Mouse (Mus musculus): ENCODE data around the gene Cisd3.
"Not testable (repeated sequence)": the region's sequence is repeated elsewhere in the genome, so short reads cannot be mapped to it uniquely, and the experiment has no call there.

Cisd3 gene

DNA sequence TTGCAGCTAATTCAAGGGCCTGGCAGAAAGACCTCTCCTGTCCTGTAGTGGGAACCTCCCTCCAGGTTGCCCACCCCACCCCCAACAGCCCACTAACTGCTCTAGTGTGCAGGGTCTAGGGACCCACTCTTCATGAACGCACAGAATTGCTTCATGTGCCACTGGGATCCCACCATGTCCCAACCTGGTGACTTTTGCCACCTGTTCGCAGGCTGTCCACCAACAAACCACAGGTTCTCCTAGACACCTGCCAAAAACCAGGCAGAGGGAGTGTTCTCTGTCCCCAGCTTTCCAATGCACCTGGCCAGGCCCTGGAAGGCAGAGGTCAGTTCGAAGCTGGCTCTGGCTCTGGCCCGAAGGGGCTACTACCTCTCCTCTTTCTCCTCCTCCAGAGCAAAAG, 8.8 kb downstream of the Cisd3 start:
- DNase-seq = no peak

DNA sequence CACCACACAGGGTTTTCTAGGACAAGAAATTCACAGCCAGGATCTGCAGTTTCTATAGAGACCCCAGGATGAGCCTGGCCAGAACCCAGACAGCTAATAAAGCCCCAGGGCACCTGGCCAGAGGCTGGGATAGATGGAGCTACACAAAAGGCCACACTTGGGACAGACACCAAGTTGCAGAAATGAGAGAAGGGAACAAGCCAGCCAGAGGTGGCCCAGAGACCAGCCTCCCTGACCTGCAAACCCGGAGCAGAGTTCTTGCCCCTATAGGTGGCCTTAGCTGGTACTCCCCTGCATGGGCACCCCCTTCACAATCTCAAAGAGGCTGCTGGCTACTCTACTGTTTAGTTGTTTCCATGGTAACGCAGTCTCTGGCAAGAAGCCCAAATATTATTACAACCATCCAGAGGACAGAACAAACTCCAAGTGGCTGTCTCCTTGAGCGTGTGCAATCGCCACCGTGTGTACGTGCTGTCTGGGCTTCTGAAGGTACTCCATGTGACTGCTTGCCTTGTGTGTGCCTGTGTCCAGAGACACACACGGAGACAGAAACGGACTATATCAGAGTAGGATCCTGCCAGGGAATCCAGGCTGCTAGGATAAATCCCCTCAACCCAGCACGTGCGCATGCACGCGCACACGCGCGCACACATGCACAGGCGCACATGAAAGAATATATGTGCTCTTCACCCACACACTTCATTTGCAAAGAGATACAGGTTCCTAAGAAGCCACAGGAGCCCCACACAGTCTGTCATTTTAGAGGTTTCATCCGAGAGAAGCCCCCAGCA, 9.5 kb downstream of the Cisd3 start:
- DNase-seq = no peak

DNA sequence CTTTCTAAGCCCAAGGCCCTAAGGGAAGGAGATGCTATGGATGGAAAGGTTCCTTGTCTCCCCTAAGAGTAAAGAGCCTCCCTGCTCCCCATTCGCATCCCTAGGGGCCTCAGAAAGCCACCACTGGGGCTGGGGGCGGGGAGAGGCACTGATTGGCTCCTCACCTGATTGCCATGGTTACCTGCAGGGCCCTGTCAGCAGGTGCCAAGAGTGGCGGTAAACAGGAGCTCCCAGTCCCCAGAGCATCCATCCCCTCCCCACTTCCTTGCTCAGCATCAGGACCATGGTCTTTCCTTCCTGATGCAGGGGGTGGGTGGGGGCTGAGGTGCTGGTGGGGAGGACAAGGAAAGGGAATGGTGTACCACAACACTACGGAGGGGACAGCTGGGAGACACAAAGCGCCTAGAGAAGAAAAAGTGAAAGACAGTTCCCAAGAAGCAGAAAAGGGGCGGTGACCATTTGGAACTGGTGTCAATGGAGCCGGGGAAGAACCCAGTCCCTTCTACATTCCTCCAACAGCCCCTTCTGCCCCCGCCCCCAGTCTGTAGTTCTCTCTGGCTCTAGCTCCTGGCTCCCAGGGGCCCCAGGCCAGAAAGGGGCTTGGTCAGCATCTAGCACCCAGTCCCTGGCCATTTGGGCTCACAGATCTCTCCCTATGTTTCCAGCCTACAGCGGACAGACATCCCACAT, 10.2 kb downstream of the Cisd3 start:
- no peak for DNase-seq

DNA sequence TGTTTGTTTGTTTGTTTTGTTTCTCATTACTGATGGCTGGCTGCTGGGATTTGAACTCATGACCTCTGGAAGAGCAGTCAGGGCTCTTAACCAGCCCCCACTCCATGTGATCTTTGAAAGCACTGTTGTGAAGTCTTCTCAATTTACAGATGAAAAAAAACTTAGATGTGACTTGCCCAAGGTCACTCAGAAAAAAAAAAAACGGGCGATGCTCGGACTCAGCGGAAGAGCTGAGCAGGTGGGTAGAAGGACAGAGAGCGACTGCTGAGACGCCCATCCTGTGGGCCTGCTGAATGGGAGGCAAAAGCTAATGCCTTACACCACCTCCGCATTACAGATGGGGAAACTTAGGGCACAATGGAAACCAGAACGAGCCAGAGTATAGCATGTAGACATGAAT, 11.0 kb downstream of the Cisd3 start:
- DNase-seq = no peak

DNA sequence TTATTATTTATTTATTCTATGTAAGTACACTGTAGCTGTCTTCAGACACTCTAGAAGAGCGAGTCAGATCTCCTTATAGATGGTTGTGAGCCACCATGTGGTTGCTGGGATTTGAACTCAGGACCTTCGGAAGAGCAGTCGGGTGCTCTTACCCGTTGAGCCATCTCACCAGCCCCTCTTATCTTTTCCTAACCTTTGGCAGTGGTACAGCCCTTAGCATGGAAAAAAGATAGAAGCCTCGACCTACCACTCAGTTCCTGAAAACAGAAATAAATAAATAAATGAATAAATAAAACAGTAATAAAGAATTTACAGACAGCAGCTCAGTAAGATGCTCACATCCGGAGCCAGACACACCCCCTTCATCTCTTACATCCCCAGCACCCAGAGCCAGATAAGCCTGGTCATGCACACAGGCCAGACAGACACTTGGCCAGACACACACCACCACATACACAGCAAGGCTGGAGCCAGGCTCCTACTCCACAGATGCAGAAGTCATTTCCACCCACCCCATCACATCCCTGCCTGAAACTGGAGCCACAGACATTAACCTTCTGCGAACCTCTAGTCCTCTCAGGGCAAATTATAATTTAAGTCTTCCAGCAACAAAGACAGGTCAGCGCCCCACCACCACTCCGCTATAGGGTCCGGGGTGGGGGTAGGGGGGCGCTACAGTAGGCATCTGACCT, 11.7 kb downstream of the Cisd3 start:
- no peak for DNase-seq

DNA sequence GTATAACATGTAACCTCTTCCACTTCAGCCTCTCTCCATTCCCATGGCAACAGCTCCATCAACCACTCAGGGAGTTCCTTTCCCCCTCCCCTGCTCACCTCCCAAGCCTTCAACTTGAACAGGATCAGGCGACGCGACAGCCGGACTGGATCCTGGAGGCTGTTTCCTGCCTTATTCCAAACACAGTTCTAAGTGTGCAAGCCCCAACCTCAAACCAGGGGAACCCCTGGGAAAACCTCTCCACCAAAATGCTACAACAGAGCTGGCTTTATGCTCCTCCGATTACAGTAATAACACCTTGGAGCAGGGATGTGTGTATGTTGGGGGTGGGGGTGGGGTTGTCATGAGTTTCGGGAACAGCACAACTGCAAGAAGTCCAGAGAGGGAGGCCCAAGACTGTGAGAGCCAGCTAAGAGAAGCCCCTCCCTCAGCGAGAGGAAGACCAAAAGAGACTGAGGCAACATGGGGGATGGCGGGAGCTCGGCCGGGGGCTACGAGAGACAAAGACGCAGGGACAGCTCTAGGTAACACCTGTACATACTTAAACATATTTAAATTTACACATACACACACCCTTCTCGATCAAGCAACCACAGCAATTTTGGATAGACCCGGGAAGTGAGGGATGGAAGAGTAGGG, 12.4 kb downstream of the Cisd3 start:
- no peak for DNase-seq

DNA sequence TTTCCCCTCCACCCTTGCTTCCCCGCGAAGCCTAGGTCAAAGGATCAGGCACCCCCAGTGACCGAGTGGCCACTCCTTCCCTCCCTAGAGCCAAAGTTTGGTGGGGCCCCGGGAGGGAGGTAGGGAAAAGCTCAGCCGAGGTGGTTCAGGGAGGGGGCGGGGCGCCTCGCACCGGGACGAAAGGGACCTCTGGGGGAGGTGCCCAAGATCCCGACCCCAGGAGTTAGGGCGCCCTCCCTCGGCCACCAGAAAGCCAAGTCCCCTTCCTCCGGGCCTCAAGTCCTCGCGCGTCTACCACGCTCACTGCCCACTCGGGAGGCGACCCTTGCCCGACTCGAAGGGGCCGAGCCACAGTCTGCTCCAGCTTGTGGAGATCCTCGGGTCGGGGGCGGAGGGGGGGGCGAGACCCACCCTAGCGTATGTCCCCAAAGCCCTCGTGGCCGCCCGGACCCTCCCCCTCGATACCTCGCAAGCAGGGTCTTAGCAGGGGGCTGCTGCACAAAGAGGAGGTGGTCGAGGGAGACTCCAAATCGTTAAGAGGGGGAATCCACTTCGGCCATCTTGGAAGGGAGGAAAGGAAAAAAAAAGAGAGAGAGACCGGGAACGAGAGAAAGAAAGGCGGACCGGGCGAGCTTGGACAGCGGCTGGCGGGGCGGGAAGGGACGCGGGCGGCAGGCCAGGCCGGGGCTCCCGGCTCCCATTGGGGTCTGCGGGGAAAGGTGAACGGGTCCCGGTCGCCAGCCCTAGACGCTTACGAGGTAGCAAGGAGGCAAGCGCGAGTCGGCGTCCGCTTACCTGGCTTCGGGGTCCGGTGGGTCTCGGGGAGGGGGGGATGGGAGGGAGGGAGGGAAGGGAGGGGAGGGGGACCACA, 13.3 kb downstream of the Cisd3 start:
- peak; percentile 34 for DNase-seq

DNA sequence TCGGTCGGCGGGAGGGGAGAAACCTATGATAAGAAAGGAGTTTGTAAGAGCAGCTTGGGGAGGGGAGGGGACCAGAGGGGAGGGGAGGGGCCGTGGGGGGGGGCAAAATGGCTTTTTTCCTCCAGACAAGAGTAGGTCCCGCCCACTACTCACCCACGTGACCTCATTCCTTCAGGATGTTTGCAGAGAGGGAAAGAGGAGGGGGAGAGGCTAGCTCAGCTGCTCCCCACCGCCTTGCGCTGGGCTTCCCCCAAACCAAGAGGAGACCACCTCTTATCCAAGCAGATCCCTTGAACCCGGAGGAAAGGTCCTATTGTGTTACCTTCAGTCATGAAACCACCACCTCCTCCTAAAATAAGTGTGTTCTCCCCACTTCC, 14.0 kb downstream of the Cisd3 start:
- no peak for DNase-seq

DNA sequence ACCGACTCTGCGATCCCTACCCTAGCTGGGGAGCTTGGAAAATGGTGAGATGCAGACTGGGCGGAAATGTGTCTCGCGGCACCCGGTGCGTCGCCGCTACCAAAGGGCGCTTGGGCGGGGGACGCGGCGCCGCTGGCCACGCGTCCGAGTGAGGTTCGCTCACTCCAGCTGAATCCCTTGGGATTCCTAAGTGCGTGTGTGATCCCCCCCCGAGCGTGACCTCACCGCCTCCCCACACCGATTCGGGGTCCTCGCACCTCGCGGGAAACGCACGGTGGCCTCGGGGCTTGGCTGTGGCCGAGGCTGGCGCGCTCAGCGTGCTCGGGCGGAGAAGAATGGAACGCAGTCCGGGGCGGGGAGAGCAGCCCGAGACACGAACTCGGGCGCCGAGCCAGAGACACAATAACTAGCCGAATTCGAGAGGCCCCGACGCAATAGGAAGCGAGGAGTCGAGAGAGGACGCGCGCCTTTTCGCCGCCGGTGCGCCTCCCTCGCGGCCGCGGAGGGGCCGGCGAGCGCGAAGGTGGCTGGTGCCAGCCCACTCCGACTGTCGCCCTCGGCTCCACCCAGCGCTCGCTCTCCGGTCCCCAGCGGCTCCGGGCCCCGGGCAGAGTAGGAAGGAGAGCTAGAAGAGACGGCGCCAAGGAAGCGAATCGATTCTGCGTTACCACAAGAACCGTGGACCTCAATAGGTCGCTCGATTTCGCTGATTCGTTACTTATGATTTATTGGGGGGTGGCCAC, 14.5 kb downstream of the Cisd3 start, which contains the start of gene Pcgf2:
Gene Pcgf2, minus strand, starts transcription at position 495 of the 743 bp plus-strand sequence.
- DNase-seq = peak; percentile 60 to 64

DNA sequence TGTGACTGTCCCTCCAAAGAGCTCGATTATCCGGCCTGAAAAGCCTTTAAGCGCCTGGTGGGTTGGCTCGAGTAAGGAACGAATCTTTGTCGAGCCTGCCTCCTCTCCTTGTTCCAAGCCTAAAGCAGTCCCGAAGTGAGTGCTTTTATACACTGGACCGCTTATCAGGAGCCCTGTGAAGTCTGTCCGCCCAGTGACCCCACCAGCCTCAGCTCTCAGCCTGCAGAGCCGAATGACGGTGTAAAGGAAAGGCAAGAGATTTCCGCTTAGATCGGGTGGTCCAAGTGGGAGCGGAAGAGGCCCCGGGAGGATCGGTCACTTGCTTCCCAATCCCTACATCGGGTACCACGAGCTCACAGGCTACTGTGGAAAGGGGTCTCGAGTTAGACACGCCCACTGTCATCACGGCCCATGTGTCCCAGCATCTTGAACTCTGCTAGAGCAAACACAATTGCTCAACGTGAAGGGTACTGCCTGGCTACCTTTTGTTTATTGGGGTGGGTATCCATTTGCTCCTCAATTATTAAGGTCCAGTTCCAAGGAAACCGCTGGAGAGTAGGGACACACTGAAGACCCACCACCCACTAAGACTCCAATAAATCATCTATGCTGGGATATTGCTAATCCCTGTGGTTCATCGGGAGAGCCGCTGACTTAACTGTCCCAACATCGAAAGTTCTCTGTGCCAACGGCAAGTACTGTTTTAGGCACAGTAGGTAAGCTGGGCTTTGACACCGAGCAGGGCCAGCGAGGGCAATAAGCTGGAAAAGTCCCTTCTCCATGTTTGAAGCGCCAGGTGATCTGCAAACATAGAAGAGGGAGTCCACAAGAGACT, 15.3 kb downstream of the Cisd3 start:
- peak; percentile 16 to 26 for DNase-seq

DNA sequence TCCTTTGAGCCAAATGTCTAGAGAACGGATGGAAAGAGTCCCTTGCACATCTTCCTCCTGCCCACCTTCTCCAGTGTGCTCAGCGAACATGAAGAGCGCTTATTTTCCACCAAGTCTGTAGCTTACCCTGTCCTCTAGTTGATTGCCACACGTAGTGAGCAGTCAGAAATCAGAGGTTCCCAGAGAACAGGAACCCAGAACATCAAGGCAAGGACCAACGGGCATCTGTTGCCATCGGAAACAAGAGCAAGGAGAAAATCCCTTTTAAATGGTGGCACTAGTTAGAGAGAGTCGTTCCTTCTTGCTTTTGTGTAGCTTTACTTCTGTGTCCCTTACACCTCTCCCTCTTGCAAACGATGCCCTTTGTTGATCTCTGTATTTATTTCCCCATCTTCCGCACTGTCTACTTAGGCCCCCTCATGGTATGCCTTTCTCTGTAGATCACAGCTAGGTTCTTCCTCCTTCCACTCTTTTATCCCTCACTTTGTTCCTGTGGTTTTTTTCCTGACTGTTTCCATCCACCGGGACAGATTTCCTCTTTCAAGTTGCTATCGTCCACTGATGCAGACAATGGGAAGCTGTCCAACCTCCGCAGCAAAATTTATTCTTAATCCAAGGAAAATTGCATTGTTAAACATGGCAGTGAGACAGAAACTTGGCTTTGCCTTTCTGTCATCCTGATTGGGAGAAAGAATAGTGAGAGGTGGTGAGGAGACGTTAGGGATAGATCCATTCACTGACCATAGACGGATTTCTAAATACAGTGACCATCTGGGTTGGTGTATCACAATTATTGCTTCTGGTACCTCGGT, 16.2 kb downstream of the Cisd3 start:
- DNase-seq = peak in 1 of 2 experiments; percentile 11

DNA sequence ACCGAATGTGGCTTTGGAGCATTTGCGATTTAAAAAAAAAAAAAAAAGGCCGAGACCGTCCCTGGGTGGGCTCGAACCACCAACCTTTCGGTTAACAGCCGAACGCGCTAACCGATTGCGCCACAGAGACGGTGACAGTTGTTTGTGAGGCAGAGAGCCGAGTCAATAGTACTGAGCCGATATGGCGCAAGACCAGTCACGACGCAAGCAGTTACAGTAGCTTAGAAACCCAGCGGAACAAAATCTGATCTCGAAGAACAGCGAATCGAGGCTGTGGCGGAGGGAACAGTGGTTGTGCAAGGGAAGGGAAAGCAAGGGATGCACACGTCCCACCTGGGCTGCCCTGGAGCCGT, 16.7 kb downstream of the Cisd3 start:
- peak; percentile 92 for DNase-seq

DNA sequence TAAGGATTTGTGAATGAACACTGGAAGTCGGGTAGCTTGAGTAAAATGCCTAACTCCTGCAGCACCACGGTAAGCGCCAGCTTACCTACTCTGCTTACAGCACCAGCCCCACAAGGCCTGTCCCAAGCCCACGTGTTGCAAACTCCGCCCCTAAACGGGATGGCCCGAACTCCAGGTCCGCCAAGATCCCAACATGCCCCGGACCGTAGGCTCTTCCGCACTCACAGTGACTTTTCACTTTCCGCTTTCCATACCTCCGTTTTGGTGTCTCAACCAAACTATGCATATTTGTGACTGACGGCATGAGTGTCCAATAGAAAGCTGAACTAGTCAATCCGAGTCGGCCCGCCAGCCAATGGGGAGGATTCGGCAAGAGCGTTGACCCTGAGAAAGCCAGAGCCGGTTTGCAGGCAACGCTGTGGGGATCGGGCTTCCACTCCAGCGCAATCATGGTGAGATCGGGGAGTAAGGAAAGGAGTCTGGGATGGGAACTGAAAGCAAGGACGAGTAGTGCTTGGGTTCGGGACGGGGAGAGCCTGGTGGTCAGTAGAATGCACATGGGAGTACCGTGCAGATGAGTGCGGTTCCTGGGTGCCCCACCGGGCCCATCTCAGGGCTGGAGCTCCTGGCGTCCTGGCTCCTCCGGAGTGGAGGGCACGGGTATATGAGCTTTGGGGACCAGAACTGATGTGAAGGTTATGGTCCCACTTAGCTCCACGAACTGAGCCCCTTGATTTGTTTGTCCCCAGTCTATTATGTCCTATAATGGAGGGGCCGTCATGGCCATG, 17.6 kb downstream of the Cisd3 start, which contains the start of gene Psmb3:
Gene Psmb3, plus strand, starts transcription at position 361 of the 788 bp plus-strand sequence.
- DNase-seq = peak; percentile 95

DNA sequence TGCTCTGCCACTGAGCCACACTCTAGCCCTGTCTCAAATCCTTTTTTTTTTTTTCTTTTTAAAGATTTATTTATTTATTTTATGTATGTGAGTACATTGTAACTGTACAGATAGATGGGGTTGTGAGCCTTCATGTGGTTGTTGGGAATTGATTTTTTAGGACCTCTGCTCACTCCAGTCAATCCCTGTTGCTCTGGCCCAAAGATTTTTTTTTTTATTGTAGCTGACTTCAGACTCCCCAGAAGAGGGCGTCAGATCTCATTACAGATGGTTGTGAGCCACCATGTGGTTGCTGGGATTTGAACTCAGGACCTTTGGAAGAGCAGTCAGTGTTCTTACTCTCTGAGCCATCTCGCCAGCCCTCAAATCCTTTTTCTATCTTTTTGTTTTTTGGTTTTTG, 24.4 kb downstream of the Cisd3 start:
- not testable (repeated sequence) for DNase-seq

DNA sequence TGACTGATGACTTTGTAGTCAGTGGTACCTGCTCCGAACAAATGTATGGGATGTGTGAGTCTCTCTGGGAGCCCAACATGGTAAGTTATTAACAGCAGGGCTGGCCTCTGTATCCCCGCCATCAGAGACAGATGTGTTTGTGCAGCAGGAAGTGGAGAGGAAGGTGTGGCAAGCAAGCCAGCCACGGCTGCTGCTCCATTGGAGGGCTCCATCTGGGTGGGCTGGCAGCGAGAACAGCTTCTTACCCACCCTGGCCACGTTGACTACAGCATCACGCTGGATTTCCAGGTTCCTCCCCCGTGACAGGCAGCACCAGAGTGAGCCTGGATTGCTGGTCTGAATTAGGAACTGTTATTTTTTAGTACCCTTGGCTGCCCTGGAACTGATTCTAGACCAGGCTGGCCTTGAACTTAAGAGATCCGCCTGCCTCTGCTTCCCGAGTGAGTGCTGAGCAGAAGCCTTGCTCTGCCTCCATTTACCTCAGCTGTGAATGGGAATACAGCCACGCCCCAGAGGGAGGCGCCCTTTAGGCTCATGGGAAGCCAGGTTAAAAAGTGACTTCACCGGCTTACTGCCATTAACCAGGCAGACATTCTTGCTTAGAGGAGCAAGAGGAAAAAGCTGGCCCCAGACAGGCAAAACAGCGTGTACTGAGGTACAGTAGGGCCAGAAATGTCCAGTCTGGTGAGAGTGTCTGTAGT, 25.7 kb downstream of the Cisd3 start:
- no peak for DNase-seq

DNA sequence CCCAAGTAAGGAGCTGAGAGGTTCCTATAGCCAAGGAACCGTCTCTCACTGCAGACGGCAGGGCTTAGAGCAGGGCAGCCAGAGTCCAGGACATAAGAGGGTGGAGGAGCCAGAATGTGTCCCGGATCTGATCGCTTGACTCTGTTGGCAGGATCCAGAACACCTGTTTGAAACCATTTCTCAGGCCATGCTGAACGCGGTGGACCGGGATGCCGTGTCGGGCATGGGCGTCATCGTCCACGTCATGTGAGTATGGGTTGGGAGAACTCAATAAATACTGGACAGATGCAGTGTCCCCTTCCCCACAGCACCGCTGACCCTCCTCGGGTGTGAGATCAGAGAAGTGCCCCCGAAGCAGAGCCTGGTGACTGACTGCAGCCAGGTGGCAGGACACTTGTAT, 26.7 kb downstream of the Cisd3 start:
- DNase-seq = no peak

DNA sequence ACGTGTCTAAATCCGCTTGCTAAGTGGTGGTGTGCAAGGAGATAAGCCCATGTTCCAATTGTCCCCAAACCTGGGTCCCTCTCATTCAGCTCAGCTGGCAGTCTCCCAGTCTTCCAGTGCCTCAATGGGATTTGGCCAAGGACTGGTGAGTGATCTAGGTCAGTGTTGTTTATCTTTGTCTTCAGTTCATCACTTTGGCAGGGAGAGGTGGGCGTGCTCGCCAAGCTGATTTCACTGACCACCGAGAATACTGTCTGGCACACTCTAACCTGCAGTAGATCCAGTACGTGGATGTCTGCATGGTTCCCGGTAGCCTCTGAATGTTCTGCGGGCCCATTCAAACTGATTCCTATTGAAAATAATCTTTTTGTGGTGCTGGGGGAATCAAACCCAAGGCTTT, 28.3 kb downstream of the Cisd3 start:
- no peak for DNase-seq

DNA sequence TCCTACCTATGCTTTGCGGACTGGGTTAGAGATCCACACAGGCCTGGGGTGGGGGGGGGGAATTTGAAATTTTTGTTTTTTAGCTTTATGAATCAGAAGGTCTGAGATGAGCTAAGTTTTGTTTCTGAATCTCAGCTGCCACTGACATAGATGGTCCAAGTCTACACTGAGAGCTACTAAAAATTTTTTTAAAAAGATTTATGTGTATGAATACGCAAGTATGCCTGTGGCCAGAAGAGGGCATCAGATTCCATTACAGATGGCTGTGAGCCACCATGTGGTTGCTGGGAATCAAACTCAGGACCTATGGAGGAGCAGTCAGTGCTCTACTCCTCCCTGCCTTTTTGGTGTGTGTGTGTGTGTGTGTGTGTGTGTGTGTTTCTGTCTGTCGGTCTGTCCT, 28.7 kb downstream of the Cisd3 start:
- no peak for DNase-seq
